Mouse (Mus musculus): ENCODE results near the gene Shc1. TPM values are rescaled to one million over a fixed set of nuclear protein-coding genes. Genes with fewer than 3 reads are reported as not detected.

Shc1 gene
- polyA plus RNA-seq, 1 experiment from 2014 or later, result 111 TPM

DNA sequence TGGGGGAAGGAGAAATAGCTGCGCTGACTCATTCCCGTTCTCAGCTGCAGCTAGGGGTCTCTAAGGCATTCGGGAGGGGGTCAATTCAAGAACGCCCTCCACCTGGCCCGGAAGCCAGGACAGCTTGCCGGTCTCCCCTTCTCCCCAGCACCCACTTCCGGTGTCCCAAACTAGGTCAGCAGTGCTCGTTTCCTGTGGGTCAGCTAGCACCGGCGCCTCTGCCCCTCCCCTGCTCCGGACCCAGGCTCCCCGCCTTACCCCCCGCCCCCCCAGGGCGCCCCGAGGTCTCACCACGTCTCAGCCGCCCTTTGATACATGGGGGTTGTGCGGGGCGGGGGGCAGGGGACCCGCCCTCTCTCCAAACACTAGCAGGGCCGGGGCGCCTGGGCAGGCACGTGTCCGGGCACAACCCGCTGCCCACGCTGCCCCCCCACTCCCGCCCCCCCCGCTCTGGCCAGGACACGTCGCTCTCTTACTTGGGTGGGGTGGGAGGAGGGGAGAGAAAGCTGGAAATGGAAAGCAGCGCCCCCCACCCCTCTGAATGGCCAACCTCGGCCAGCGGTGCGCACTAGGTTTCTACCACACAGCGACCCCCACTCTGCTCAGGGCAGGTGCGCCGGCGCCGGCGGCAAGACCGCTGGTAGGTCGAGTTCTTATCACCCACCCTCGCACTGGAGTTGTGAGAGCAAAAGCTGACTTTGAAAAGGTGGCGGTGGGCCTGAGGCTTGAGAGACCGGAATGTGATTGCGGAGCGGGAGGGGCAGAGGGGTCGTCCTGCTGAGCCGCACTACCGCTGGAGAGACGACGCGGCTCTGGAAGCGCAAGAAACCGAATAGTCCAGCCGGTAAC lies 26.4 kb upstream of the Shc1 start:
- peak overlapping the region; percentile 97 for H3K4me2 ChIP-seq
- H3K9me3 ChIP-seq, result no peaks in the 10 kb centered on the region
- peak overlapping the region; percentile 60 for H3K9ac ChIP-seq
- no peaks in the 10 kb centered on the region for H3K27me3 ChIP-seq
- peaks cover 74% of the 10 kb centered on the region for H3K4me1 ChIP-seq
- no peak for ATAC-seq (ENCODE audit: borderline replicate concordance, extremely low read depth, low FRiP score, low TSS enrichment)
- peak overlapping the region; percentile 60 for H3K4me3 ChIP-seq
- under 1% methylated on average over 50 of the region's 56 CpGs for WGBS
- H3K27ac ChIP-seq, result peak overlapping the region; percentile 93
- no peaks in the 10 kb centered on the region for H3K36me3 ChIP-seq

GRCm38 (mm10) chr3:89392871-89393311 lies 25.4 kb upstream of the Shc1 start:
- Histone ChIP-seq H3K36me3 (no peaks in the 10 kb centered on the region), H3K27ac (peak overlapping the region; percentile 93), H3K9ac (peak overlapping the region; percentile 60), H3K4me3 (peak overlapping the region; percentile 60), H3K4me2 (peak overlapping the region; percentile 97), H3K27me3 (no peaks in the 10 kb centered on the region), H3K4me1 (peaks cover 65% of the 10 kb centered on the region), H3K9me3 (no peaks in the 10 kb centered on the region)
- WGBS, result 0% methylated on average over 17 of the region's 24 CpGs
- ATAC-seq (ENCODE audit: borderline replicate concordance, extremely low read depth, low FRiP score, low TSS enrichment), result no peak

DNA sequence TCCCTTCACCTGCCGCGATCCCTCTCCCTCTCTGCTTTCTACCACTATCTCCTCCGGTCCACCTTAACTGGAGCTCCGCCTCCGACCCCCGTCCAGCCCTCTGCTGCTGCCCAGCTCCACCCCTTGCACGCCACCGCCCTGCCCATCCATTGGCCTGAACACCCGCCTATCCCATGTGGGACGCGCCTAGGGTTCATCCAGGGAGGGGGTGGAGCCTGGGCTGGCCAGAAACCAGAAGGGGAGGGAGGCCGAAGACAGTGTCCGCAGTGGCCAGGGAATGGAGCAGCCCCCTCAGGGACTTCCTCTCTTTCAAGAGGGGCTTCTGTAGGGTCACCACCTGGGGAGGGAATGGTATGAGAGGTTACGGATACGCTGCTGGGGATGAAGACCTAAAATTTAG lies 24.6 kb upstream of the Shc1 start:
- H3K27me3 ChIP-seq, result no peaks in the 10 kb centered on the region
- H3K4me1 ChIP-seq, result peaks cover 58% of the 10 kb centered on the region
- peak; percentile 95 for ATAC-seq (ENCODE audit: borderline replicate concordance, extremely low read depth, low FRiP score, low TSS enrichment)
- H3K9ac ChIP-seq, result peak overlapping the region; percentile 59
- peak overlapping the region; percentile 97 for H3K4me2 ChIP-seq
- H3K27ac ChIP-seq, result peak overlapping the region; percentile 93
- no peaks in the 10 kb centered on the region for H3K9me3 ChIP-seq
- 0% methylated on average over 15 of the region's 15 CpGs for WGBS
- peak overlapping the region; percentile 60 for H3K4me3 ChIP-seq
- no peaks in the 10 kb centered on the region for H3K36me3 ChIP-seq

DNA sequence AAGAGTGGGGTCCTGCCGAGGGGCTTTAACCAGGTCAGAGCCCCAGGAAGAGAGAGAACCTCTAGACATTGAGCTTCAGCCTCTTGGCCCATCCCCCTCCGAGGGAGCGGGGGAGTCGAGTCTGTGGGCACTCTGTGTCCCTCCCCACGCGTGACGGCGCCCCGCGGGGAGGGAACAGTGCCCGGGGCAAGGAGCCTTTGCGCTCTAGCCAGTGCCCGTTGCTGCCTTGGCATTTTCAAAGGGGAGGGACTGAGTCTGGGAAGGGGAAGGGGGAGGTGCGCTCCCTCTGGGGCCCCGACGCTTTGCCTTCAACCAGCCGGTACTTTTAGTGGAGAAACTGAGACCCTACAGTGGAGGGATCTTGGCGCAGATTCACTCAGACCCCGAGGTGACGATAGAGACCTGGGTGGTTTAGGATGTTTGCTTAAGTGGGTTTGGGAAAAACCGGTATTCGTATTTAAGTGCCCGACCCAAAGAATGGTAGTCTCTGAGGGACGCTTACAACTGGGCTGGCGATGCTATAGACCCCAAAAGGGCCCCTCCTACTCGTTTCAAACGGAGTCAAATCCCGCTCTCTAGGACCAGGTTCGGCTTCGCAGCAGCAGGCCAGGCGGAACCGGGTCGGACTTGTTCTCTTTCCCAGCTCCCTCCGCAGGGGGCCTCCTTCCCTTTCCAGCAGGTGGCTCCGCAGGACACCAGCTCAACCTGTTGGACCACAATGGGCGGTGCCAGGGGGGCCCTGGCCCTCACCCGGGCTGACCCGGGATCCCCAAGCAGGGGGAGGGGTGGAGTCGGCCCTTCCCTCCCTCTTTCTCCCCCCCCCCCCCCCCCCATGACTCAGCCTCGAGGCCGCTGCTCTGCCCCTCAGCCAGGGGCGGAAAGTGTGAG lies 24.0 kb upstream of the Shc1 start, which contains the start of gene Zbtb7b:
Zbtb7b (minus strand) TSS at position 771 of the 888 bp plus-strand sequence.
- Histone ChIP-seq H3K4me1 (peaks cover 56% of the 10 kb centered on the region), H3K27ac (peak within 1 kb of the TSS; percentile 93), H3K4me2 (peak within 1 kb of the TSS; percentile 97), H3K4me3 (peak within 1 kb of the TSS; percentile 60), H3K27me3 (no peaks in the 10 kb centered on the region), H3K9ac (peak within 1 kb of the TSS; percentile 59), H3K36me3 (no peaks in the 10 kb centered on the region), H3K9me3 (no peaks in the 10 kb centered on the region)
- peak; percentile 50 for ATAC-seq (ENCODE audit: borderline replicate concordance, extremely low read depth, low FRiP score, low TSS enrichment)
- WGBS, result 0% methylated on average over 41 of the region's 42 CpGs

DNA sequence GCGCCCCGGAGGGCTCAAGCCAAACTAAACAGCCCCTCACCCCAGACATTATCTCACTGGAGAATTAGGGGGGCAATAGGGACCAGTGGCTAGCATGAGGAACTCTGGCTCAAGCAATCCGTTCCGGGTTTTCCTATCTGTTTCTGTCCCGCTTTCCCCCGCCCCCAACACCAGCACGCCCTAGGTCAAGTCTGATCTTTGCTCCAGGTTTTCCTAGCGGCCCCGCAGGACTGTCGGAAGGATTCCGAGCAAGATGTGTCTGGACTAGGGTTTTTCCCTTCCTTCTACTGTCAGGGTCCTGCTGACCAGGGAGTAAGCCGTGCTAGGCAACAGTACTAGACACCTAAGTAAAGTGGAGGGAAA lies 23.4 kb upstream of the Shc1 start:
- Histone ChIP-seq H3K4me1 (peaks cover 50% of the 10 kb centered on the region), H3K4me3 (peak overlapping the region; percentile 60), H3K27ac (peak overlapping the region; percentile 93), H3K36me3 (no peaks in the 10 kb centered on the region), H3K9me3 (no peaks in the 10 kb centered on the region), H3K4me2 (peak overlapping the region; percentile 97), H3K9ac (peak overlapping the region; percentile 59), H3K27me3 (no peaks in the 10 kb centered on the region)
- 0% methylated on average over 12 of the region's 12 CpGs for WGBS
- ATAC-seq (ENCODE audit: borderline replicate concordance, extremely low read depth, low FRiP score, low TSS enrichment), result peak; percentile 4; the same call in 1 of the 2 replicates

GRCm38 (mm10) chr3:89395419-89395805 lies 22.8 kb upstream of the Shc1 start:
- H3K4me2 ChIP-seq, result peak overlapping the region; percentile 97
- H3K4me3 ChIP-seq, result peak overlapping the region; percentile 60
- ATAC-seq (ENCODE audit: borderline replicate concordance, extremely low read depth, low FRiP score, low TSS enrichment), result no peak
- H3K36me3 ChIP-seq, result no peaks in the 10 kb centered on the region
- H3K27ac ChIP-seq, result peak overlapping the region; percentile 93
- H3K27me3 ChIP-seq, result no peaks in the 10 kb centered on the region
- peak overlapping the region; percentile 59 for H3K9ac ChIP-seq
- 4% methylated on average over 10 of the region's 10 CpGs for WGBS
- H3K9me3 ChIP-seq, result no peaks in the 10 kb centered on the region
- H3K4me1 ChIP-seq, result peaks cover 44% of the 10 kb centered on the region

- Histone ChIP-seq H3K4me2 (peak overlapping the region; percentile 97), H3K4me1 (peaks cover 38% of the 10 kb centered on the region), H3K36me3 (no peaks in the 10 kb centered on the region), H3K27ac (peak overlapping the region; percentile 93), H3K9ac (peak overlapping the region; percentile 48), H3K4me3 (peak overlapping the region; percentile 60), H3K9me3 (no peaks in the 10 kb centered on the region), H3K27me3 (no peaks in the 10 kb centered on the region)
- WGBS, result 1% methylated on average over 42 of the region's 44 CpGs
- no peak for ATAC-seq (ENCODE audit: borderline replicate concordance, extremely low read depth, low FRiP score, low TSS enrichment)
These were observed 22.2 kb upstream of the Shc1 start for GRCm38 (mm10) chr3:89395806-89396653.

GRCm38 (mm10) chr3:89396654-89397005 lies 21.6 kb upstream of the Shc1 start:
- under 1% methylated on average over 4 of the region's 4 CpGs for WGBS
- peak overlapping the region; percentile 97 for H3K4me2 ChIP-seq
- H3K4me3 ChIP-seq, result peak overlapping the region; percentile 60
- no peaks in the 10 kb centered on the region; the same call in 1 of the 2 replicates for H3K36me3 ChIP-seq
- peaks cover 32% of the 10 kb centered on the region for H3K4me1 ChIP-seq
- H3K27ac ChIP-seq, result 0 out of 2 replicates have a peak overlapping the region, but pooled peaks have one; percentile 93
- H3K9me3 ChIP-seq, result no peaks in the 10 kb centered on the region
- ATAC-seq (ENCODE audit: borderline replicate concordance, extremely low read depth, low FRiP score, low TSS enrichment), result no peak
- H3K9ac ChIP-seq, result peak overlapping the region; percentile 48; the same call in 1 of the 2 replicates
- no peaks in the 10 kb centered on the region for H3K27me3 ChIP-seq

- no peak overlapping the region for H3K9ac ChIP-seq
- H3K36me3 ChIP-seq, result peaks cover 20% of the 10 kb centered on the region
- 82% methylated on average over 7 of the region's 7 CpGs for WGBS
- no peak overlapping the region for H3K4me2 ChIP-seq
- H3K4me3 ChIP-seq, result no peak overlapping the region
- H3K27ac ChIP-seq, result no peak overlapping the region
- peaks cover 6% of the 10 kb centered on the region for H3K4me1 ChIP-seq
- ATAC-seq (ENCODE audit: borderline replicate concordance, extremely low read depth, low FRiP score, low TSS enrichment), result no peak
- H3K9me3 ChIP-seq, result no peaks in the 10 kb centered on the region
- no peaks in the 10 kb centered on the region for H3K27me3 ChIP-seq
These were observed 16.9 kb upstream of the Shc1 start for GRCm38 (mm10) chr3:89401329-89401728.

DNA sequence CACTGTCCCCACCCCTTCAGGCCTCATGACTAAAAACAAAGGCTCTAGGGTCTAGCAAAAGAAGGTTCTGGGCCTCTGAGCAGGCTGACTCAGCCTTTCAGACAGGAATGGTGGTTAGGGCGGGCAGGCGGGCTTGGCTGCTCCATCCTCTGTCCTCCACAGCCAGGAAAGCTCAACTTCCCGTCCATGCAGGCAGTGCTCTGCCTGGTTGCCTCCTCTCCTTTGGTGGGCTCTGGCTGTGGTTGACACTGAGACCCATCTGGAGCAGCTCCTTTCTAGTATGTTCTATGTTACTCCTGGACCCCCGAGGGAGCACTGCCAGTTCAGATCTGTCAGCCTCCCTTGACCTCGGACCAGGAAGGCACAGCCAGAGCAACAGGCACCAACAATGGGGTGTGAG lies 15.6 kb upstream of the Shc1 start, which contains the start of gene Lenep:
Lenep (minus strand) TSS at position 101 of the 400 bp plus-strand sequence.
- Histone ChIP-seq H3K9ac (no peak within 1 kb of the TSS), H3K27ac (no peak within 1 kb of the TSS), H3K9me3 (no peaks in the 10 kb centered on the region), H3K27me3 (no peaks in the 10 kb centered on the region), H3K4me3 (no peak within 1 kb of the TSS), H3K36me3 (peaks cover 24% of the 10 kb centered on the region), H3K4me1 (peaks cover 4% of the 10 kb centered on the region; the same call in 1 of the 2 replicates), H3K4me2 (no peak within 1 kb of the TSS)
- no peak for ATAC-seq (ENCODE audit: borderline replicate concordance, extremely low read depth, low FRiP score, low TSS enrichment)
- 70% methylated on average over 5 of the region's 5 CpGs for WGBS

- Histone ChIP-seq H3K4me2 (no peak overlapping the region), H3K4me3 (no peak overlapping the region), H3K9me3 (no peaks in the 10 kb centered on the region), H3K27ac (no peak overlapping the region), H3K9ac (no peak overlapping the region), H3K4me1 (peaks cover 12% of the 10 kb centered on the region), H3K27me3 (no peaks in the 10 kb centered on the region), H3K36me3 (peaks cover 24% of the 10 kb centered on the region)
- WGBS, result 87% methylated on average over 6 of the region's 6 CpGs
- ATAC-seq (ENCODE audit: borderline replicate concordance, extremely low read depth, low FRiP score, low TSS enrichment), result no peak
These were observed 11.4 kb upstream of the Shc1 start for GRCm38 (mm10) chr3:89406887-89407286.
